Mouse (Mus musculus) limb, embryonic 10.5 days (tissue): ENCODE results near the gene Taf5l. TPM values are rescaled to one million over a fixed set of nuclear protein-coding genes. Genes with fewer than 3 reads are reported as not detected.
A peak's percentile ranks its signal among the peaks of the same experiment; 100 is the strongest.

Experiments
- DNase-seq: peaks from one replicate; pipeline ENCODE4 v3.0.0-alpha.2; 2017; ENCODE audit warnings: low spot score
- H3K27ac ChIP-seq: fragments of 300-500 bp; sonication (generic); 2 replicates; pipeline ENCODE4 v1.5.1; 2016; ENCODE audit warnings: mild to moderate bottlenecking
- H3K27me3 ChIP-seq: fragments of 300-500 bp; sonication (generic); 2 replicates; pipeline ENCODE4 v1.6.1; 2016; ENCODE audit warnings: low read depth, mild to moderate bottlenecking; ENCODE audit not compliant: poor library complexity, severe bottlenecking
- H3K36me3 ChIP-seq: fragments of 300-500 bp; sonication (generic); 2 replicates; pipeline ENCODE4 v1.6.1; 2016; ENCODE audit warnings: mild to moderate bottlenecking, moderate library complexity
- H3K4me1 ChIP-seq: fragments of 300-500 bp; sonication (generic); 2 replicates; pipeline ENCODE4 v1.6.1; 2016
- H3K4me3 ChIP-seq: fragments of 300-500 bp; sonication (generic); 2 replicates; pipeline ENCODE4 v1.5.1; 2016; ENCODE audit warnings: mild to moderate bottlenecking, moderate library complexity
- H3K9me3 ChIP-seq: fragments of 300-500 bp; sonication (generic); replicated peaks from 2 replicates; pipeline ENCODE4 v1.6.1; 2016; ENCODE audit warnings: mild to moderate bottlenecking
- WGBS: fragments of 180-500 bp; shearing (Covaris S2); methylation state at CpG from one replicate; pipeline ENCODE4 v1.1.7; 2016; 5-methylcytosine and 5-hydroxymethylcytosine counted together
- polyA plus RNA-seq: library from polyadenylated mRNA; unstranded; fragments of >200 nt; fragmentation: Nextera tagmentation; extraction: Ambion mirVana; gene quantifications from 2 replicates; pipeline ENCODE4 v1.2.1, GENCODE M21; 2016

The Taf5l gene
- polyA plus RNA-seq, result 49.7 and 52.8 TPM in 2 replicates

- peak within 1 kb of the TSS; percentile 86 for H3K4me3 ChIP-seq
- H3K27me3 ChIP-seq, result no peaks in the 10 kb centered on the region
- H3K9me3 ChIP-seq, result no peaks in the 10 kb centered on the region
- DNase-seq, result peak; percentile 97
- peaks cover 39% of the 10 kb centered on the region for H3K36me3 ChIP-seq
- peaks cover 27% of the 10 kb centered on the region for H3K4me1 ChIP-seq
- 1% methylated on average over 73 of the region's 74 CpGs for WGBS
- peak within 1 kb of the TSS; percentile 98 for H3K27ac ChIP-seq
These were observed at the start of gene Taf5l, which contains the start of gene Urb2 for GRCm38 (mm10) chr8:124021237-124022227. Gene Taf5l (minus strand): TSS chr8:124021397. Gene Urb2 (plus strand): TSS chr8:124021508.

DNA sequence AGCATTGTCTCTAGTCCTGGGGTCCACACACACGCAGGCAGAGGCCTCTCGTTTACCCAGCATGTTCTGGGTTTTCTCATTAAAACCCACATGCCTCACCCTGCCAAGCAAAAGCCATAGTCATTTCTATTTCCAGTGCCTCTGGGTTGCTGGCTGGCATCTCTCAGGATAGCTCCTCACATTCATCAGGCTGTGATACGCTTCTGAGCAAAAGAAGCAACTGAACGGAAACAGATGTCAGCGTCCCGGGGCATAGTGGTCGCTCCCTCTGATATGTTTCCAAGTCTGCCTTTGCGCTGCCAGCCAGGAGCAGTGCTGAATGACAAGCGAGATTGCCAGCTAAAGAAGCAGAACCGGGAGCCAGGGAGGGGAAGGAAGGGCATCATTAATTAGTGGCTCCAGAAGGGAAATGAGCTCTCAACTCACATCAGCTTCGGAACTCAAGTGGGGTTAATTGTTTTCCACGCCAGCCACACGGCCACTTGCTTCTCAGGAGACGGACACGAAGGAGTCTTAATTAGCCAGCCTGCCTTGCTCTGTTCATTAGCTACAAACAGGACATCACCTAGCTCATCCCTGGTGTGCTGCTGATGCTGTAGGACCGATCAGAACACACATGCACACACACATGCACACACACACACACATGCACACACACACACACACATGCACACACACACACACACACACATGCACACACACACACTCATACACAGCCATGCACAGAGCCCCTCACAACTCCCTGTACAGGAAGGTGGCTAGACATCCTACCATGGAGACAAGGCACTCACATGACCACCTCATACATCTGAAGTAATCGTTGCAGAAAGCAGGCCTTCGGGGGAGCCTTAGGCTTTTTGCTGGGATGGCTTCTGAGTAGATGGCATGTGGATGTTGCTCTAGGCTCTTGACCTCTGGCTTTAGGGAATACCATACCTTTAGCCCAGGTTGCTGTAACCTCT, 49.4 kb upstream of the Taf5l start:
- peak overlapping the region; percentile 23; the same call in 1 of the 2 replicates for H3K27ac ChIP-seq
- peak; percentile 48 for DNase-seq
- no peak overlapping the region for H3K4me3 ChIP-seq
- H3K36me3 ChIP-seq, result no peaks in the 10 kb centered on the region
- H3K27me3 ChIP-seq, result no peaks in the 10 kb centered on the region
- WGBS, result 39% methylated on average over 18 of the region's 18 CpGs
- peaks cover 35% of the 10 kb centered on the region for H3K4me1 ChIP-seq
- H3K9me3 ChIP-seq, result no peaks in the 10 kb centered on the region

- peaks cover 34% of the 10 kb centered on the region for H3K4me1 ChIP-seq
- H3K27ac ChIP-seq, result no peak overlapping the region
- DNase-seq, result no peak
- H3K36me3 ChIP-seq, result no peaks in the 10 kb centered on the region
- WGBS, result 80% methylated on average over 4 of the region's 4 CpGs
- no peaks in the 10 kb centered on the region for H3K9me3 ChIP-seq
- no peaks in the 10 kb centered on the region for H3K27me3 ChIP-seq
- H3K4me3 ChIP-seq, result no peak overlapping the region
These were observed 46.0 kb upstream of the Taf5l start for GRCm38 (mm10) chr8:124067059-124067750.

- H3K9me3 ChIP-seq, result no peaks in the 10 kb centered on the region
- H3K4me3 ChIP-seq, result no peak overlapping the region
- 80% methylated on average over 4 of the region's 4 CpGs for WGBS
- DNase-seq, result no peak
- H3K4me1 ChIP-seq, result peaks cover 28% of the 10 kb centered on the region
- no peaks in the 10 kb centered on the region for H3K27me3 ChIP-seq
- no peaks in the 10 kb centered on the region for H3K36me3 ChIP-seq
- H3K27ac ChIP-seq, result peak overlapping the region; percentile 28; the same call in 1 of the 2 replicates
These were observed 45.3 kb upstream of the Taf5l start for GRCm38 (mm10) chr8:124066325-124067058.

- Histone ChIP-seq H3K36me3 (no peaks in the 10 kb centered on the region), H3K4me3 (no peak overlapping the region), H3K27me3 (no peaks in the 10 kb centered on the region), H3K27ac (no peak overlapping the region), H3K4me1 (0 out of 2 replicates have a peak, but pooled peaks cover 3% of the 10 kb centered on the region), H3K9me3 (no peaks in the 10 kb centered on the region)
- DNase-seq, result no peak
- 81% methylated on average over 11 of the region's 11 CpGs for WGBS
These were observed 35.8 kb upstream of the Taf5l start for GRCm38 (mm10) chr8:124056832-124057655.

DNA sequence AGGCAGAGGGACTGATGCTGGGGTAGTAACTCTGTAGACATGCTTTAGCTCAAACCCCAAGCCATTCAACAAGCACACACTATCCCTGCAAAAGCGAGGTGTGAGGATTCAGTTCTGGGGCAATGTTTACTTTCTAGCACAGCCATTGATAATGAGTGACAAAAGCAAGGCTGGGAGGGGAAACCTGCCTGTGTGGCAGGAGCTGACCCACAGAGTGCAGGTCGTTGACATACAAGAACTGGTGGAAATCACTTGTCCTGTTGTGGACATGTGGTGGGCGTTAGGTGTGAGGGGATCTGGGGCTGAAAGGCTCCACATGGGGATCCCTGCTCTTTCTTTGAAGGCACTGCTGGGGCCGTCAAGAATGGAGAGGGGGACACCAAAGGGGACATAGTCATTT, 31.4 kb upstream of the Taf5l start:
- Histone ChIP-seq H3K4me1 (0 out of 2 replicates have a peak, but pooled peaks cover 3% of the 10 kb centered on the region), H3K4me3 (no peak overlapping the region), H3K27me3 (no peaks in the 10 kb centered on the region), H3K9me3 (no peaks in the 10 kb centered on the region), H3K36me3 (peaks cover 14% of the 10 kb centered on the region), H3K27ac (no peak overlapping the region; the same call in 1 of the 2 replicates)
- 60% methylated on average over 4 of the region's 4 CpGs for WGBS
- DNase-seq, result no peak

DNA sequence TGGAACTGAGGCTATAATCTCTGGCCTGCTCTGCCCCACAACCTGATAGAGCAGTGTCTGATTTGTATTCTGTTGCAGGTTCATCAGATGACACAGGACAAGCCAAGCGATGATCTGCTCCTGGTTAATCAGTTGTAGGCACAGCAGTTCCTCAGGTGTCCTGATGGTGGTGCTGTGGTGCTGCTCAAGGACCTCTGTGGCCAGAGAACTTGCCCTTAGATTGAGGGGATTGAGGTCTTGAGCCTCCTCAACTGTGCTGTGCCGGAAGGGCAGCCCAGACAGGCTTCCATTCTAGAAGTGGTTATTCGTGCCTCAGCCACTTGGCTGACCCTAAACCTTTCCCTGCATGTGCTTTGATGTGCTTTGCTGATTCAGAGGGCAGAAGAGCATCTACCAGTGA, 30.9 kb upstream of the Taf5l start:
- Histone ChIP-seq H3K36me3 (peaks cover 18% of the 10 kb centered on the region), H3K4me3 (no peak overlapping the region), H3K4me1 (0 out of 2 replicates have a peak, but pooled peaks cover 3% of the 10 kb centered on the region), H3K27me3 (no peaks in the 10 kb centered on the region), H3K9me3 (no peaks in the 10 kb centered on the region), H3K27ac (no peak overlapping the region)
- 31% methylated on average over 3 of the region's 3 CpGs for WGBS
- DNase-seq, result peak; percentile 73

GRCm38 (mm10) chr8:124045856-124046255, 24.7 kb upstream of the Taf5l start:
- H3K4me3 ChIP-seq, result no peak overlapping the region
- no peak for DNase-seq
- no peak overlapping the region for H3K27ac ChIP-seq
- no peaks in the 10 kb centered on the region for H3K4me1 ChIP-seq
- H3K36me3 ChIP-seq, result peaks cover 73% of the 10 kb centered on the region
- no peaks in the 10 kb centered on the region for H3K9me3 ChIP-seq
- 93% methylated on average over 8 of the region's 8 CpGs for WGBS
- H3K27me3 ChIP-seq, result no peaks in the 10 kb centered on the region

DNA sequence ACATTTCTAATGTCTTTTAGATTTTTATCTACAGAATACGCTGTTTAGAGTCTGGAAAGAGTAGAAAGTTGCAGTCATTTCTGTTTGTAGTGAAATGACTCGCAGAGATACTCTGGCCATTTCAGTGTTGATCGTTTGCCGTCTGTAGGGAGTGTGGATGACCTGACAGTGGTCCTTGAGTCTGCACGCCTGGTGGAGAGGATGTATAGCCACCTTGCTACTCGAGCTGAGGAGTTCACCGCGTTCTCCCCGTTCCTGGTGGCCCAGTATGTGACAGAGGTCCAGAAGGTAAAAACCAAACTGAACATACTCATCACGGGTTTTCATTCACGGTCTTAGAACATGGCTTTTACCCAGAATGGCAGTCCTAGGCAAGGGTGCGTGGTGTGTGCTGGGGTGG, 23.7 kb upstream of the Taf5l start:
- 94% methylated on average over 12 of the region's 12 CpGs for WGBS
- Histone ChIP-seq H3K4me1 (no peaks in the 10 kb centered on the region), H3K27ac (no peak overlapping the region), H3K9me3 (no peaks in the 10 kb centered on the region), H3K27me3 (no peaks in the 10 kb centered on the region), H3K4me3 (no peak overlapping the region), H3K36me3 (peaks cover 81% of the 10 kb centered on the region)
- DNase-seq, result no peak

GRCm38 (mm10) chr8:124044421-124044820, 23.2 kb upstream of the Taf5l start:
- H3K27me3 ChIP-seq, result no peaks in the 10 kb centered on the region
- H3K4me1 ChIP-seq, result no peaks in the 10 kb centered on the region
- no peaks in the 10 kb centered on the region for H3K9me3 ChIP-seq
- no peak overlapping the region for H3K27ac ChIP-seq
- H3K36me3 ChIP-seq, result peaks cover 85% of the 10 kb centered on the region
- WGBS, result 93% methylated on average over 5 of the region's 5 CpGs
- no peak overlapping the region for H3K4me3 ChIP-seq
- no peak for DNase-seq

DNA sequence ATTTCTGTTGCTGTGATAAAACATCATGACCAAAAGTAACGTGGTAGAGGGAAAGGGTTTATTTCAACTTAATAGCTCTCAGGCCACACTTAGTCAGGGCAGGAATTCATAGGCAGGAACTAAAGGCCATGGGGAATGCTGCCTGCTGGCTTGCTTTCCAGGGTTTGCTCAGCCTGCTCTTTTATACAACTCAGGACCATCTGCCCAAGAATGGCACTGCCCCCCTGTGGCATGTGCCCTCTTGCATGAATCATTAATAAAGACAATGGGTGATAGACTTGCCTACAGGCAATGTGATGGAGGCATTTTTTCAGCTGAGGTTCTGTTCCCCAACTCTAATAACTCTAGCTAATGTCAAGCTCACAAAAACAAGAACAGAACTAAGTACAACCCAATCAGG, 21.0 kb upstream of the Taf5l start:
- Histone ChIP-seq H3K36me3 (peaks cover 91% of the 10 kb centered on the region), H3K27me3 (no peaks in the 10 kb centered on the region), H3K4me1 (no peaks in the 10 kb centered on the region), H3K4me3 (no peak overlapping the region), H3K9me3 (no peaks in the 10 kb centered on the region), H3K27ac (no peak overlapping the region)
- no peak for DNase-seq
- 81% methylated on average over 1 of the region's 1 CpGs for WGBS
